Mouse (Mus musculus): ENCODE results near the gene Sun1.

Gene Sun1

DNA sequence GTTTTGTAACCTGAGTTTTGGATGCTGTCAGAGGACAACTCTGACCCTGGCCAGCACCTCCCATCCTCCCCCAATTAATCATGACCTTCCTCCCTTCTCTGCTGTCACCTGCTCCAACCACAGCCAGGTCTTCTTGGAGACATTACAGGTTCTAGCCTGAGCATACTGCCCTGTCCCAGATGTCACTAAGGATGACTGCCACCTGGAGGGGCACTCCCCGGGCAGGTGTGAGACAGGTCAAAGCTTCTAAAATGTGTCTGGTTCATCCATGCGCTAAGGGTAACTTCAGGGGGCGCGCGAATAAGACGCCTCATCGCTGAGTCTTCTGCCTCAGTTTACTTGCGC is 51.3 kb downstream of the Sun1 start:
- DNase-seq (ENCODE audit: low spot score) = no peak

- peak; percentile 99 for DNase-seq (ENCODE audit: low spot score)
Measured at GRCm38 (mm10) chr5:139252081-139252909, 51.9 kb downstream of the Sun1 start, which contains the start of gene Get4. Get4 (plus strand) TSS chr5:139252324.

- DNase-seq (ENCODE audit: low spot score) = no peak
Measured at GRCm38 (mm10) chr5:139252910-139253245, 52.4 kb downstream of the Sun1 start.

DNA sequence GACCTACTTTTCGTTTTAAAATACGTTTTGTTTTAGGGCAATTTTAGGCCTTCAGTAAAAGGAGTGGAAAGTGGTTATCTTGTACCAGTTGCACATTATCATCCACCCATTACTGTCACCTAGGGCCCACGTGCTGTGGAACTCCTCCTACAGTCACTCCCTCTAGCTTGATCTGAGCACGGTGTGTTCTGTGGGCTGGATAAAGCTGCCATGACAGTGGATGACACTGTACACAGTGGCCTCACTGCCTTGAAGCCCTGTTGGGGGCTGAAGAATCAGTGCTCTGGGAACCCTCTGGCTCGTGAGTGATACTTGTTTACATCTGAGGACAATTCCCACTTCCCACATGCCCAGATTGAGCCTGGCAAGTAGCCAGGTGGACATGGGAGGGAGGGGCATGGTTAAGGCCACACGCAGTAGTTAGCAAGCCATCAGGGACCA is 52.9 kb downstream of the Sun1 start:
- DNase-seq (ENCODE audit: low spot score) = peak; percentile 71

GRCm38 (mm10) chr5:139254938-139255337 is 54.5 kb downstream of the Sun1 start:
- no peak for DNase-seq (ENCODE audit: low spot score)

DNA sequence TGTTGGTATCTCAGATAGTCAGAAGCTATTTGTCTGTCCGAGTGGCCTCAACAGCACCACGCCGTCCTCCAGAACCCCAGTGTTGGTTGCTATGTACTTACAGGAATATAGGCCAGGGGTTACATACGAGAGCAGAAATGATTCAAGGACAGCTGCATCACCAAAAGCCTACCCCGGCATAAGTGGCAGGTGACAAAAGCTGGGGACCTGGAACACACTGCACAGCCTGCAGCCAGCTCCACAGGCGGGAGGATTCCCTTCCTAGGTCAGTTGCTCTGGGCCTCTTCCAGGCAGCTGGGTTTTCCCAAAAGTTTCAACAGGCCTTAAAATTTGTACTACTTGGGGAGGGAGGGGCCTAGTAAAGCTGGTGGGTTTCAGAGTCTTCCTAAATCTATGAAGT is 55.3 kb downstream of the Sun1 start:
- no peak for DNase-seq (ENCODE audit: low spot score)

DNA sequence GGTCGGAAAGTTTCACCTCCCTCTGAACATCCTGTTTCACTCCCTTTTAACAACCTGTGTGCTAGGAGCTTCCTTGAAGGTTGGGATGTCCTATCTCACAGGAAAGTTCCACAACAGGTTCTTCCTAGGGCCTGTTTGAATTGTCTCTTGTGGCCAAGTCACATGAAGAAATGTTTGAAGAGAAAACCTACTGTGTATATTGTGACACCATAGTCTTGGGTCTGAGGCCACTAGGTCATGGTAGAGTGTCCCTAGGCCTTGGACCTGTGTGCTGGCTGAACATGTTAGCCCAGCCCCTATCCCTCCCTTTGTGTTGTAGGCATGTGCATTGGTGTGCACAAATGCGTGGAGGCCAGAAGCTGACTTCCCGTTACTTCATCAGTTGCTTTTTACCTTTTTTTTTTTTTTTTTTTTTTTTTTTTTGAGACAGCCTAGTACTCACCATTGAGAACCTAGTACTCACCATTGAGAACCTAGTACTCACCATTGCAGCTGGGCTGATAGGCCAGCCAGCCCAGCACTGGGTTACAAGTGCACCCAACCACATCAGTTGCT is 55.9 kb downstream of the Sun1 start:
- no peak for DNase-seq (ENCODE audit: low spot score)

DNA sequence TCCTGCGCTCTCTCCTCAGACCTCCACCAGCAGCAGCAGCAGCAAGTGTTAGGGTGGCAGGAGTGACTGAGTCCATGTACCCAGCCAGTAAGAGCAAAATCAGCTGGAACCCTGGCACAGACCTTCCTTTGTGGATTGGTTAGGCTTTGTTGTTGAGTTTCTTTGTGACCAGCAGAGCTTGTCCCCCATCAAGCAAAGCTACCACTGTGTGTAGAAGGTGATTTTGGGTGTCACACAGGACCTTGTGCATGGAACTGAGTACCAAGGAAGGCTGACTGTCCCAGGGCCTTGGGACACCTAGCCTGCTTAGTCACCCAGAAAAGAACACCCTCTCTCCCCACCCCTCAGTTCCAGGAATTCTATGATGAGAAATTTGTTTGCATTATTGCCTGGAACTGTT is 56.8 kb downstream of the Sun1 start:
- DNase-seq (ENCODE audit: low spot score) = no peak

DNA sequence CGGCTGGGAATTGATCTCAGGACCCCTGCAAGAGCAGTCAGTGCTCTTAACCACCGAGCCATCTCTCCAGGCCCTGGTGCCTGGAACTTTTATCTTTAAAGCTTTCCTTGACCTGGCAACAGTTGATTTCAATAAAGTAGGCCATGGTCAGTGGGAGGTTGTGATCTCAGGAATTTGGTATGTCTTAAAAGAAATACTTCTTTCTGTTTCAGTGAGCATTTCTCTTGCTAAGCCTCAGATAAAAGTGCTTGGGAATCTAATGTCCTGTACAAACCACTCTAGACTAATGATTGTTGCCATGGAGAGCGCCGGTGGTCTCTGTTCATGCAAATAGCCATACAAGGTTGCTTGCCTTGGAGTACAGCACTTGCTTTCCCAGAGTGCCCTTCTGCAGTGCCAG is 57.4 kb downstream of the Sun1 start:
- peak; percentile 70 for DNase-seq (ENCODE audit: low spot score)

GRCm38 (mm10) chr5:139258371-139259035 is 58.1 kb downstream of the Sun1 start:
- no peak for DNase-seq (ENCODE audit: low spot score)

GRCm38 (mm10) chr5:139259853-139260252 is 59.4 kb downstream of the Sun1 start:
- peak; percentile 35 for DNase-seq (ENCODE audit: low spot score)

DNA sequence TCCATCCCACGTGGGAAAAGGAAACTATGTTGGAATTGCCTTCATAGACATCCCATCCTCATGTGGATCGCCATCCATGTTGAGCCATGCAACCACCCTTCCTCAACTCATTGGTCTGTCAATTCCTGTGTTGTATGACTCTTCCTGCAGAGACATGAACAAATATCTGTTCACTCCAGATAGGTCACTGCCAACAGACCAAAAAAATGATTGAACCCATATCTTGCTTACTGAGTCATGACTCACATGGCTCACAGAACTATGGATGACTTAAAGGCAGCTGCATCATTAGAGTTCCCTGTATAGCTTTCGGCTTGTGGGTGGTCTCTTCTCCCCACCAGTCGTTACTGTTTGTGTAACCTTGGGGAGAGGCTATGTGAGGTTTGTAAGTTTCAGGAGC is 61.0 kb downstream of the Sun1 start:
- no peak for DNase-seq (ENCODE audit: low spot score)

GRCm38 (mm10) chr5:139267661-139268060 is 67.2 kb downstream of the Sun1 start:
- no peak for DNase-seq (ENCODE audit: low spot score)

DNA sequence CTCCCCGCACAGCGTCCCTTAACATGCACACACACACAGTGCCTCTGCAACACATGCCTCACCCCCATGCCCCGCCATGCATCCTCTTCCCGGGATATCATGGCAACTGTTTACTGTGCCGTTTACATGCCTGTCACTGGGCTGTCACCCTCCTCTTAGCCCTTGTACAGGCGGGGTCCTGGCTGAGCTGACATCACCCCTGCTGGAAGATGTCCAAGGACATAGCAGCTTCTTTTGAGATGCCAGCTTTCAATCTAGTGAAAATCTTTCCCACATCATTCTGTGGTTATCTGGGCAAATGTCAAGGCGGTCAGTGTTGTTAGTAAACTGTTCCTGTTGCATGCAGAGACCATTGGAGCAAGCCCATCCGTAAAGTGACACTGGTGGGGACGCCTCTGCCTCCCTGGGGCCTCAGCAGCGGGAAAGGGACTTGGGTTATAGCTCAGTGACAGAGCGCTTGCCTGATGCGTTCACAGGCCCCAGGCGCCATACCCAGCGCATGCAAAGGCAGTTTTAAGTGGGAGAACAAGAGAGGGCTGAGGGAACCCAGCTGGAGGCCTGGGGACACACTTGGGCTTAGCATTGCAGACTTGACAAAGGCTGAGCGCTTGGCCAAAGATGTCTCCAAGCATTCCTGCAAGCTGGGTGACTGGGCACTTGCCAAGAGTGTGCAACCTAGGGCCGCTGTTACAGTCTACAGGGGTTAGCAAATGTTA is 70.5 kb downstream of the Sun1 start:
- DNase-seq (ENCODE audit: low spot score) = no peak

- no peak for DNase-seq (ENCODE audit: low spot score)
Measured at GRCm38 (mm10) chr5:139271994-139272554, 71.6 kb downstream of the Sun1 start.

GRCm38 (mm10) chr5:139277287-139277686 is 76.8 kb downstream of the Sun1 start:
- no peak for DNase-seq (ENCODE audit: low spot score)

- DNase-seq (ENCODE audit: low spot score) = no peak
Measured at GRCm38 (mm10) chr5:139281373-139282112, 81.1 kb downstream of the Sun1 start.

GRCm38 (mm10) chr5:139282191-139282590 is 81.8 kb downstream of the Sun1 start:
- peak; percentile 68 for DNase-seq (ENCODE audit: low spot score)

GRCm38 (mm10) chr5:139283460-139284180 is 83.2 kb downstream of the Sun1 start:
- DNase-seq (ENCODE audit: low spot score) = no peak

GRCm38 (mm10) chr5:139285383-139286067 is 85.1 kb downstream of the Sun1 start:
- no peak for DNase-seq (ENCODE audit: low spot score)

All from testis, postnatal 14 days (tissue).